Mouse (Mus musculus): ENCODE results near the gene Syn3. TPM values are rescaled to one million over a fixed set of nuclear protein-coding genes. Genes with fewer than 3 reads are reported as not detected.

Gene Syn3
- total RNA-seq, 2 experiments from 2014 or later: 0.62 TPM; not detected in 1

GRCm38 (mm10) chr10:86171246-86171645, 327.4 kb downstream of the Syn3 start:
- ATAC-seq (replicated peaks; ENCODE audit: poor library complexity): no peak

- ATAC-seq (replicated peaks; ENCODE audit: poor library complexity): peak; percentile 43
Observed at GRCm38 (mm10) chr10:86168084-86168483, 330.6 kb downstream of the Syn3 start.

- ATAC-seq (replicated peaks; ENCODE audit: poor library complexity): peak; percentile 71
Observed at GRCm38 (mm10) chr10:86166854-86167268, 331.8 kb downstream of the Syn3 start.

GRCm38 (mm10) chr10:86164098-86164497, 334.6 kb downstream of the Syn3 start:
- no peak for ATAC-seq (replicated peaks; ENCODE audit: poor library complexity)

DNA sequence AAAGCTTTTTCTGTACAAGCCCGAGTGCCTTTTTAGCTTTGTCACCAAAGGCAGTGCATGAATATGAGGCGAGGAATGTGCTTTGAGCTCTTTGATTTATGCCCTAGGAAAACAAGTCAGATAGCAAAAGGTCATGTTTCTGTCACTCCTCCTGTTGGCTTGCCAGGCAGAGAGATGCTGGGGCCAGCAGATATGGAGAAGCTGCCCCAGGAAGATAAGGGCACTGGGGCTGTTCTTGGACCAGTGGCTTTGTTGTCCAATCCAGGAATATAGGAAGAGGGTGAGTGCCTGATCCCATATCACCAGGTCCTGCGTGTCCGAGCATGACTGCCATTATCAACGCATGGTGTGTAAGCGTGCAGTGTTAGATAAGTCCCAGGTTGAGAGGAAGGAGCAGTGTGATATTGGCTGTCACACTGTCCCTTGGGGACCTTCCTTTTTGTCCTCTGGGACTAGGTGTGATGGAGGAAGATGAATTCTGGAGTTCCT, 336.9 kb downstream of the Syn3 start:
- peak; percentile 44 for ATAC-seq (replicated peaks; ENCODE audit: poor library complexity)

DNA sequence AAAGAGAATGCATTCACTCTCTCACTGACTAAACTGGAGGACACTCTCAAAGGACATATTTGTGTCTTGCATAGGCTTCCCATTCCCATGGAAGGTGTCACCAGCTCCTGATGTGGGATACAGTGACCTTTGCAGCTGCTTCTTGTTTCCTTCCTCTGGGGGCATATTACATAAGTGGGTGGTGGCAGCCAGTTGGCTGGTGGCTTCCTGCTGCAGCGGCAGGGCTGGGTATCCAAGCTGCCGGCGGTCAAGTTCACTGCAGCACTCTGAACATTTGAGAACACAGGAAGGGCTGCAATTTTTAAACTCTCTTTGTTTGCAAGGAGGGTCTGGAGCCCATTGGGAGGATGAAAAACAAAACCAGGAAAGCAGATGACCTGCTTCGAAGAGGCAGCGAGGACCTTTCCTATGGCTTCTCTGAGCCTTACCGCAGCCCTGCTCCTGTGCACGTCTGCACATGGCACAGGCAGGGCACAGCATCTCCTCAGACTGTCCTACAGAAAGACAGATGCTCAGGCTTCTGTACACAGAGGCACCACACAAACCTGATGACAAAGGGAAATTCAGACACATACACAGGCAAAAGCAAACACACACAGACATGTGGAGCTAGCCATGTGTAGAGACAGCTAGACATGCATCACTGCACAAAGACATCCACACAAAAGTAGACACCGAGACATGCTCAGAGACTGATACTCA, 340.3 kb downstream of the Syn3 start:
- ATAC-seq (replicated peaks; ENCODE audit: poor library complexity): peak; percentile 84

- ATAC-seq (replicated peaks; ENCODE audit: poor library complexity): no peak
Observed at GRCm38 (mm10) chr10:86155344-86155743, 343.4 kb downstream of the Syn3 start.

DNA sequence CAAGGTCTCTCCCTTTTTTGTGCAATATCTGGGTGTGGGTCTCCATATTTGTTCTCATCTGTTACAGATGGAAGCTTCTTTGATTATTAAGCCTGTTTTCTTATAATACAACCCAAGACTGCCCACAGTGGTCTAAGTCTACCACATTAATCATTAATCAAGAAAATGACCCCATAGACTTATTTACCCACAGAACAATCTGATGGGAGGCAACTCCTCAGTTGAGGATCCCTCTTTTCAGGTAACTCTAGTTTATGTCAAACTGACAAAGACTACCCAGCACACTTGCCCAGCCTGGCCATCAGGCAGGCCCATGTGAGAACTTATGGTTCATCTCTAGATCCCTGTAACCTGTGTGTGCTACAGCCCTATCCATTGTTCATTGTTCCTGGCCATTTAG, 345.5 kb downstream of the Syn3 start:
- no peak for ATAC-seq (replicated peaks; ENCODE audit: poor library complexity)

DNA sequence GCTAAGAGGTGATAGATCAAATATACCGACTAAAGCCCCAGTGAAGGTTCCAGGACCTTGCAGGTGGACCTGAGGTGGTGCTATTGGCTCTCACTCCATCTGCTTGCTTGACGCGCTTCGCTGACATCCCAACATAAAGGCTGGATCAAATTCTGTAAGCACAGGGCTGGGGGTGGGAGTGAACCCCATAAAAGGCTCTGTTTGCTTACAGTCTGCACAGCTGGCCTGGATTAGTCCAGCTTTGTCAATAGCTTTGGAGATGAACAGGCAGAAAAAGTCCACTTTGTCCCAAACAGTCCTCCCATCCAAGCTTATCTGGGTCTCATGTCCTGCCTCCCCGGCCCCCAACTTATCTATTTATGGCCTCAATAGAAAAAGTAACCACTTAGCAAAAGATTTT, 347.3 kb downstream of the Syn3 start:
- no peak for ATAC-seq (replicated peaks; ENCODE audit: poor library complexity)

DNA sequence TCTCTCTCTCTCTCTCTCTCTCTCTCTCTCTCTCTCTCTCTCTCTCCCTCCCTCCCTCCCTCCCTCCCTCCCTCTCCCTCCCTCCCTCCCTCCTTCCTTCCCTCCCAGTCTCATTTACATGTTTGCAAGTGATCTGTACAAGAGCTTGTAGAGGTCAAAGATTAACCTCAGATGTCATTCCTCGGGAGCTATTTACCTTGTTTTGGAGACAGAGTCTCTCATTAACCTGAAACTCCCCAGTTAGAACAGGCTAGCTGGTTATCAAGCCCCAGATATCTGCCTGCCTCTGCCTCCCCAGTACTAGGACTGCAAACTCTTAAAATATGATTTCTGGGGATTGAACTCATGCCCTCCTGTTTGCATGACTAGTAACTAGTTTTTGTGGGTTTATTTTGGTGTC, 348.6 kb downstream of the Syn3 start:
- ATAC-seq (replicated peaks; ENCODE audit: poor library complexity): no peak

DNA sequence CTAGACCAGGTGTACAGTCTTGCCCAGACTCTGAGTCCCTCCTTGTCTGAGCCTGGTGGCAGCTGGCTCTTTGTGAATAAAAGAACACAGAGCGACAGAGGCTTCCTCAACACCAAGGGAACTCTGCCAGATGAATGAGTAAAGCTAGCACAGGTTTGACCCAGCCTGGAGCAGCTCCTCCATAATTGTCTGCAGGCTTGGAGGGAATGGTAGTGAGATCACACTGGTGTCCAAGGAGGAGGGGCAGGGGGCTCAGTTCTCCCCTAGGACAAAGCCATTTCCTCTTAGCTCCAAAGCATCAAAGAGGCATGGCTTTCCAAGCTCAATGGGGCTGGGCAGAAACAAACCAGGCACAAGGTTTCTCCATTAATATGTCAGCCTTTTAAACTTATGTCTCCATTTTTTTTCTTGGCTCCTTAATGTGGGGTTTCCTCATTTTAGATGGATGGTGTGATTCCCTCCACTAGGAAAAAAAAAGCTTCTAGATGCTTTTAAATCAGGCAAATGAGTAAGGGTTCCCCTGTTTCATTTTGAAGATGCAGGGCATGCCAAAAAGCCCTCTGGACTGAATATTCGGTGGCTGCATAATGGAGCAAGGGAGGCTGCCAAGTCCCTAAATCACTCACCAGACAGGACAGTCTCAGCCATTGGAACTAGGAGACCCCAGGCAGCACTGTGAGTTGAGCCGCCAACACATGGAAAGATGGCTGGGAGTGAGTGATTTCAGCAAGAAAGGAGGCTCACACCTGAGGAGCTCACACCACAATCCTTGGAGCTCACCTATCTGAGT, 349.5 kb downstream of the Syn3 start:
- ATAC-seq (replicated peaks; ENCODE audit: poor library complexity): no peak

- peak; percentile 89 for ATAC-seq (replicated peaks; ENCODE audit: poor library complexity)
Observed at GRCm38 (mm10) chr10:86139061-86139681, 359.5 kb downstream of the Syn3 start.

GRCm38 (mm10) chr10:86137589-86138173, 361.0 kb downstream of the Syn3 start:
- ATAC-seq (replicated peaks; ENCODE audit: poor library complexity): no peak

DNA sequence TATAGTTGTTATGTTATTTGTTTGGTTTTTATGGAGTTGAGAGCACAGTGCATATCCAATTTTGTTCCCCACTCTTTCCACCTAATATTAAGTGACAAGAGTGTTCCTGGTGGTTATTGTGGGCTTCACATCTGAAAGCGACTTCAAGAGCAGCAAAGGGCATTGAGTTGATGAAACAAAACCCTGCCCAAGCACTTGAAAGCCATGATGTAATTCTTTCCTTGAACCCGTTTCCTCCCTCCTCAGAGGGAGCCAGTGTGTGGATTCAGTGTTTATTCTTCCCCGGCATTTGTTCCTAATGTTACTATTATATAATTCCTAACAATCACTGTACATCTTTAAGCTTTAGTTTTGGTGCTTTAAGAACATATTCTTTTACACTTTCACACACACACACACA, 361.6 kb downstream of the Syn3 start:
- ATAC-seq (replicated peaks; ENCODE audit: poor library complexity): no peak

DNA sequence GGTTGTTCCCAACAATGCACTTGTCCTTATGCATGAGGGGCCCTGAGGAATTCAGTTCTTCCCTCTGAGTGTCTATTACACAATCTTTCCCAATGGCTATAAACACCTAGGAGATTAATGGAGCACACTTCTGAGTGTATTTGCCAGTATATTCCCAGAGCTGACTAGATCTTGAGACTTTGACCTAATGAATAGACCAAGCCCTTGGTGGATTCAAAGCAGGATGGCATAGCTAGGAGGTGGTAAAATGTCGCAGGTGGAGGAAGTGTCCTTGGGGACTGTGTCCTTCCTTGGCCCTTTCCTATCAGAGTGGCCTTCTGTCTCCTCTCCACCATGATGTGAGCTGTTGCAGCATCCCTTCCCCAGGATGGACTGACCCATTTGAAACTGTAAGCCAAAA, 362.4 kb downstream of the Syn3 start:
- no peak for ATAC-seq (replicated peaks; ENCODE audit: poor library complexity)

DNA sequence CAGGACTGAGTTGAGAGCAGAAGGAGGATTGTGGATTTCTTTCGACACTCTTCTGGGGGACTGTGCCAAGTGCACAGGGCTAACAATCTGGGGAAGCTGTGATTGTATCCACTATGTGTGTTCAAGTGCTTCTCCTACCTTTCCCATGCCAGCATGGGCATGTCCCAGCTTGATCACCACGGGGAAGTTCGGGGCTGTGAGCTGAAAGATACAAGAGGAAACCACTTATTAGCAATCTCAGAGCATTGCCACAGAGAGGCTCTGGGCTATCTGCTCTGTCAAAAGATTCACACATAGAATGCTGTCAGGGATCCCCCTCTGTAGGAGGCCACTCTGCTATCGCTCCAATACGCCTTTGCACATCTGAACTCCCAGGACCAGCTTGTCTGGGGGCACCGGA, 363.8 kb downstream of the Syn3 start:
- no peak for ATAC-seq (replicated peaks; ENCODE audit: poor library complexity)

- no peak for ATAC-seq (replicated peaks; ENCODE audit: poor library complexity)
Observed at GRCm38 (mm10) chr10:86134336-86134735, 364.4 kb downstream of the Syn3 start.

- no peak for ATAC-seq (replicated peaks; ENCODE audit: poor library complexity)
Observed at GRCm38 (mm10) chr10:86132420-86132956, 366.2 kb downstream of the Syn3 start.

DNA sequence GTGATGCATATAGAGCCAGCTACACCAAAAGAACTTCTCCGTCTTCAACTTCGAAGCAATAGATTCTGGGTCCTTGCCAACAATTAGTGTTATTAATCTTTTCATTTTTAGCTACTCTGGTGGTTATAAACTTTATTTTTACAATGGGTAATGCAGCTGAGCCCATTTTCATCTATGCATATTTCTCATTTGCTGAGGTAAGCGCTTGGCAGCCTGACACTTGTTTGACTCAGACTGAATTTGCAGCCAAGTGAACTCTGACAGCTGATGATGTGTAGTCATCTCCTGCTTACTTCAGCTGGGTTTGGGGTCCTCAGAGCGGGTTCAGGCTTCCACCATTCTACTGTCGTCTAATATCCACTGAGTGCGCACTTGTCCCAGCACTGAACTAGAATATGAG, 369.6 kb downstream of the Syn3 start:
- ATAC-seq (replicated peaks; ENCODE audit: poor library complexity): no peak

DNA sequence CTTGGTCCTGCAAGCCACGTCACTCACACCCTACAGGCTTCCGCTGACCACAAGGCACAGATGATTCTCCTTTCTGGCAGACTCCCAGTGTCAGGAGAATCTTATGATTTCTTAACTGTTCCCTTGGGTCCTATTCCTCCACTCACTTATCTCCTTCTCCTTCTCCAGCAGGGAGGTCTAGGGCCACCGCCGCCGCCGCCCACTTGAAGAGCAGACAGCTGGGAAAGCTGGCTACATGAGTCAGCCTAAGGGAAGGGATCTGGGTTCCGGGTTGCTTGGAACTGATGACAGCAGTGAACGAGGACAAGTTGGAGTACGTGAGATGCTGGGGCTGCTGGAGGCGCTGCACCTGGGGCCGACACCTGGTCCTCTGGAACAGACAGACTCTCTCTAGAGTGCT, 372.2 kb downstream of the Syn3 start:
- ATAC-seq (replicated peaks; ENCODE audit: poor library complexity): no peak

GRCm38 (mm10) chr10:86125421-86125820, 373.3 kb downstream of the Syn3 start:
- ATAC-seq (replicated peaks; ENCODE audit: poor library complexity): no peak

Data from megakaryocyte progenitor cell, adult 5-6 weeks (primary cell).